Mouse (Mus musculus) layer of hippocampus, adult 11-12 months (tissue): ENCODE measurements around the gene Drc3.
A peak's percentile ranks its signal among the peaks of the same experiment; 100 is the strongest.
"Not testable (repeated sequence)": the region's sequence is repeated elsewhere in the genome, so short reads cannot be mapped to it uniquely, and the experiment has no call there.

ENCODE experiments used
- DNase-seq: peaks from one replicate; pipeline ENCODE4 v3.0.0; 2022; ENCODE audit warnings: low spot score

Gene Drc3

DNA sequence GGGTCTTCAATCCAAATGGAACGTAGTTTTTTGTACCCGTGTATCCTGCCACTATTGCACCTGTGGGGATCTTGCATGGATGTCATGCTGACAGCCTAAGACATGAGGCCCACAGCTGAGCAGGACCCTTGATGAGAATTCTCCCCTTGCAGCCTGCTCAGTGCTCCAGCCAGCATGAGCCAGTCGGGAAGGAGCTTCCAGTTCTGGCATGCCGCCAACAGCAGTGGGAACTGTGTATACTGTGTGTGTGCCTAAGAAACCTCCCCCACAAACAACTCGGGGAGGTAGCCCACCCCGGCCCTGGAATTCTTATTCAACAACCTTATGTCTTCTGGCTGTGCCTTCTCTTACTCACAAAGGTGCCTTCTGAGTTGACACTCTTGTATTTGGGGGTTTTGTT, 43.4 kb downstream of the Drc3 start:
- no peak for DNase-seq

DNA sequence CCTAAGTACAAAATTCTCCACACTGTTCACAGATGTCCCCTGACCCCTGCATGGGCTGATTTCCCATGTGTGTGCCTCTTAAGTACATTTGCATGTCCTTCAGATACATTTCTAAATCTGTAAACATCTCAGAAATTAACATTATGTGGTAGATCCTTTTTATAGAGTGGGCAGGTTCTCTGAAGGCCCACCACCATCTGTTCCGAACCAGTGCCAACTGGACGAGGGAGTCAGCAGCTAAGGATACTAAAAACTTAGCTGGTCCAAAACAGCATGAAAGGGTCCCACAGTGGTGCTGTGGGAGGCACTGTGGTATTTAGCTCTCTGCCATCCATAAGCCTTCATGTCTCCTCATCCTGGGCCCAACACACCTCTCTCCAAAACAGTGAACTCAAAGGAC, 44.0 kb downstream of the Drc3 start:
- DNase-seq, result peak; percentile 30

DNA sequence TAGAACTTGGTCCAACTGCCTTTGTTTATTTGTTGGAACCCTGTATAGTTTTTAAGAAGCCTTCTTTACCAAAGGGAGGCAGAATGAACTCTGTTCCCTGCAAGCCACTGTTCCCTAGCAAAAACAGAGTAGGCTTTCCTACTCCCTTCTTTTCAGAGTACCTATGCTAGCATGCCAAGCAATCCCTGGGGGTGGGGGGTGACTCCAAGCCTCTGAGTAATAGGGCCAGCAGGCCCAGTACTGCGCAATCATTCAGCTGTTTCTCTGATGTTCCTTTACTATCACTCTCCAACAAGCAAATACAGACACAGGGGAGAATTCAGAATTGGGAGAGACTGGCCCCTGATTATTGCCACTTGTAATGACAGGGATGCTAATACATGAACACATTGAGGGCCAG, 53.5 kb downstream of the Drc3 start:
- no peak for DNase-seq

DNA sequence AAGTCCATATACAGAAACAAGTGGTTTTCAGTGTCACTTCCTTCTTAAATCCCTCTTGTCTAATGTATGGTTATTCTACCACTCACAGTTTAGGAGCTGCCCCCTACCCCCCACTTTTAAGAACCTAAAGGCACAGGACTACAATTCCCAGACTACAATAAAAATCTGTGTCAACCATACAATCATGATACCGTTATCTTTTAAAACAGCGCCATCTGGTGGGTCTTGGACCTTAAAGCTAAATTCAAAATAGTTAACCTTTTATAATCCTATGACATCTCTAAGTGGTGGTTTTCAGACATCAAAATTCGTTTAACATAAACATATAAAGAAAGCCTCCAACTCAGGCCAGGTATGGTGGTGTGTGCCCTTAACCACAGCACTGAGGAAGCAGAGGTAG, 59.0 kb downstream of the Drc3 start:
- DNase-seq, result peak; percentile 84

DNA sequence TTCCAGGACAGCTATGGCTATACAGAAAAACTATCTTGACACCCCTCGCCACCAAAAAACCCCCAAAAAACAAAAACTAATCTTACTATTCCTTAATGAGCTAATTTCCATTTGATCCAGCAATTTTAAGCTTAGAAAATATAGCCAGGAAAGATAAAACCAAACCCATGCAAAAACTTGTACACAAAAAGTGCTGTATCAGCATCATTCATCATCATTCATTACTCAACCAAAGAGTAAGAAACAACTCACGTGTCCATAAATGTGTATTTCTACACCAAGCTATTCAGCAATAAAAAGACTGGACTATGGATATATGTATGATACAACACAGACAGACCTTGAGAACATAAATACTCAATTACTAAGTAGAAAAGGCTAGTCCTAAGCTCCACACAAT, 59.8 kb downstream of the Drc3 start:
- DNase-seq, result no peak

- DNase-seq, result no peak
These were observed 63.4 kb downstream of the Drc3 start for GRCm38 (mm10) chr11:60416590-60416962.

DNA sequence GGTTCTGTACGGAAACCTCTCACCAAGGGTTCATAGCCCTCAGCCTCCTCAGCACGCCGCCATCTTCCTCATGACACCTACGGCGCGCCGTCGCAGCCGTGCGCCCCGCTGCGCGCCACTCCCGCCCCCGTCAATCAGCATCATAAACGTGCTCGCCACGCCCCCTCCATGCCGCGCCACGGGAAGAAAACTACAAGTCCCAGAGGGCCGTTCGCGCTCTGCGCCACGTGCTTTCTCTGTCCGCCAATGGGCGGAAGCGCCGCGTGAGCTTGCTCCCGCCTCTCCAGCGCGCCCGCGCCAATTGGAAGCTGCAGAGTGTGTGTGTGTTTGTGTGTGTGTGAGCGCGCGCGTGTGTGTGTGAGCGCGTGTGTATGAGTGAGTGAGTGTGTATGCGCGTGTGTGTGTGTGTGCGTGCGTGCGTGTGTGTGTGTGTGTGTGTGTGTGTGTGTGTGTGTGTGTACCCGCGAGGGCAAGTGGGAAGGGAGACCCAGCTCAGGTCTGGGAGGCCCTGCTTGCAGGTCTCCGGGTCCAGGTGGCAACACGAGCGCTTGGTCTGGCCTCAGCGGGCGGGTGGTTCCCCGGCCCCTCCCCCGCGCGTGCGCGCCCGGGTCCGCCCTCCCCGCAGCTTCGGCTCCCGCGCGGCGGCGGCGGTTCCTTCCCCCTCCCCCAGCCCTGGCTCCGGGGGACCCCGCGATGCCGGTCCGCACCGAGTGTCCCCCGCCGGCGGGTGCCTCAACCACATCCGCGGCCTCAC, 64.0 kb downstream of the Drc3 start, which contains the start of gene Gid4:
Gid4 (plus strand) TSS at position 183 of the 754 bp plus-strand sequence.
- DNase-seq, result peak; percentile 99

DNA sequence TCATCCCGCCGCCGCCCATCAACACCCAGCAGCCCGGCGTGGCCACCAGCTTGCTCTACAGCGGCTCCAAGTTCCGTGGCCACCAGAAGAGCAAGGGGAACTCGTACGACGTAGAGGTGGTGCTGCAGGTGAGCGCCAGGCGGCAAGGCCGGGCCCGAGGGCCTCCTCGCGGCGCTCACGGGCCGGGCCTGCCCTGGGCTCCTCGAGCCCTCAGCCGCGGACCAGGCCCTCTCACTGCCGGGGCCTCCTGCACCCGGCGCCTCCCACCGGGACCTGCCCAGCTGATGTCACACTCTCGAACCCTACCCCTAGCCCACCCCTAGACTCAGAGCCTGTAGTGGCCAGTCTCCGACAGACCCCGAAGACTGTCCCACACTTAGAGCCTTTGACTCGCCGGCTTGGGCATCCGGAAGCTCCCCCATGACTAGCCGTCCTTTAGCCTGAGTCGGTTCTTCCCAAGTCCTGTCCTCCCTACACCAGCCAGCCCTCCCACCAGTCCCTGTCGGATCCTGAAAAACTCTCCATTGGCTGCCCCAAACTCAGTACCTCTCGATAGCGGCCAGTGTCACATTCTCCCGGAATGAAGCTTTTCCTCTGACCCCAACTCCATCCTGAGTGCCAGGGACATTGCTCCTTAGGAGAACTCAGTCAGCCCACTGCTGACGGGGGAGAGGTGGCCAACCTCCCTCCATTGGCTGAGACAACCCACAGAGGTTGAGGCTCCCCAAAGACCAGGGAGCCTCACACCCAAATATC, 64.8 kb downstream of the Drc3 start, which contains the start of gene Atpaf2:
Atpaf2 (minus strand) TSS at position 741 of the 756 bp plus-strand sequence.
- DNase-seq, result no peak

DNA sequence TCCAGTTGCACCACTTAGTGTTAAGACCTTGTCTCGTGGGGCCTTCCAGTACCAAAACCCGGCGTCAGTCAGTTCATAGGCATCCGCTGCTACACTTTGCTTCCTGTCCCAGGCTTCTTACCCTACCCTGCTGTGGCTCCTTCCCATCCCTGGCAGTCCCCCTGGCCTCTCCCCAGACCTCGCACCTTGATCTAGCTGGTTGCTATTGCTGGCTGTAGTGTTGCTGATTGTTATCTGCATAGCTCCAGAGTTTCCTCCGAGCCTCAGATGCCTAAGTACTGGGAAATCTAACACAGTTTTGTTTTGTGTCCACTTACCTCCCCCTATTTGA, 65.3 kb downstream of the Drc3 start:
- no peak for DNase-seq

GRCm38 (mm10) chr11:60422046-60422668, 69.0 kb downstream of the Drc3 start:
- DNase-seq, result no peak

GRCm38 (mm10) chr11:60423006-60423405, 69.9 kb downstream of the Drc3 start:
- DNase-seq, result no peak

- DNase-seq, result no peak
These were observed 73.3 kb downstream of the Drc3 start for GRCm38 (mm10) chr11:60426417-60426816.

GRCm38 (mm10) chr11:60427628-60428027, 74.5 kb downstream of the Drc3 start:
- DNase-seq, result no peak

- DNase-seq, result no peak
These were observed 80.4 kb downstream of the Drc3 start for GRCm38 (mm10) chr11:60433501-60433900.

DNA sequence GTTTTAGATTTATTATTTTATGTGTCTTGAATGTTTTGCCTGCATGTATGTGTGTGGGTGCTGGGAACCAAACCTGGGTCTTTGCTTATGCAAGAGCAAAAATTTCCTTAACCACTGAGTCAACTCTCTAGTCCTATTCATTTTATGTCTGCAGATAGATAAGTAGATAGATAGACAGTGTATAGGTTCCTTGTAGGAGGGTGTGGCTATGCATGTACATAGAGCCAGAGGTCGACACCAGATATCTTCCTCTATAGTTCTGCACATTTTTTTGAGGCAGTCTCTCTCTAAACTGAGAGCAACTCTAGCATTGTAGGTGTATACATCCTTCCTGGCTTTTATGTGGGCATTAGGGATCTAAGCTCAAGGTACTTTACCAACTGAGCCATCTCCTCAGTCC, 82.0 kb downstream of the Drc3 start:
- DNase-seq, result no peak

DNA sequence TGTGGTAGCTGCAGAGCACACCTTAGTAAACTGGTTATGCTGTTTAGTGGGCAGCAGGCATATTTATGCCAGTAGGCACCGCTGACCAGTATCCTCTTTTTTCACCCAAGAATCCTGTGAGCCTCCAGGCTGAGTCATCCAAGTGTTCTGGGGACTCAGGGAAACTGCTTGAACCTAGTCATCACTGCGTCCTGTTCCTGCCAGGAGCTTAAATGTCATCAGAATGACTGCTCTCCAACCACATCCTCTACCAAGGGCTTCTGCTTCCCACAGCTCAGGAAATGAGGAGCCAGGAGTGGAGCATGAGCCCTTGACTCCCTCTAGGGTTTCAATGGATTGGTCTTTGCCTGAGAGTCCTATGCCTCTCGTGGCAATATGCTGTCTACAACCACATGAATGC, 83.5 kb downstream of the Drc3 start:
- DNase-seq, result no peak

DNA sequence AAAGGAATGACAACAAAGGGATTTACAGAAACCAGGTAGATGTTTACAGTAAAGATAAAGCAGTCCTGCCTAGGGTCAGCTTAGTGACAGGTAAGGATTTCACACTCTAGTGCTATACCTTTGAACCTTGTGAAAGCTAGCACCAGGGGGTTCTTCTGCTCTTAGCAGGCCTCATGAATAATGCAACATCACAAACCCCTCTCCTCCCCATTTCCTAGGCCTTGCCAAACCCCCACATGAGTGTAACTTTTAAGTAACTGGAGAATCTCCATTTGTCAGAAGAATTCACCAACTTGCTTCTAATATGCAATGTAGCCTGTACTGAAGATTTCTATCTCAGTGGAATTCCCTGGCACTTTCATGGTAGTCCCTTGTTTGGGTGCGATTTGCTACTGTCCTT, 86.5 kb downstream of the Drc3 start:
- not testable (repeated sequence) for DNase-seq

DNA sequence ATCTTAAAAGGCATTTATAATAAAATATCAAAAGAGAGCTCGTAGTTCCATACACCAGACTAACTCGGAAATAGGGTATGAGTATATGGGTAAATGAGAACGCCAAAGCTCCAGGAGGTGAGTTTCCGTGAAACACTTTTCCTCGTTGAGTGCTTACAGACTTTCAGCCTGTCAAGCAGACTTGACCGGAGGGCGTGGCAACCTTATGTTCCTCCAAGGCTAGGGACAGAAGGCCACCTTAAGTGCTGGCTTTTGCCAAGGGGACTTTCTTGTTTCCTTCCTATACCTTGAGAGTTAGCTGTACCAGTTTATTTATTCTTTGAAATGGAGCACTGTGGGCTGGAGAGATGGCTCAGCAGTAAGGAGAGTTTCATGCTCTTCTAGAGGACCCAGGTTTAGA, 87.0 kb downstream of the Drc3 start:
- DNase-seq, result no peak

- DNase-seq, result no peak
These were observed 89.8 kb downstream of the Drc3 start for GRCm38 (mm10) chr11:60442896-60443295.
